ENCODE assay signal across 27 mouse cellular contexts in genomic region chr12:80838787-80839186, GRCm38 (mm10). TPM values are rescaled to one million over a fixed set of nuclear protein-coding genes. Genes with fewer than 3 reads are reported as not detected.
DNase-seq lines count a peak whose midpoint lies in the region; ATAC-seq and TF ChIP-seq lines count a peak whose summit lies in the region.
"Had no signal": no experiment of that assay in that cellular context is flagged by ENCODE, and none has a peak within 500 bp of the region (broad histone marks: within the 10 kb centered on the region; RNA-seq: fewer than 3 reads in every experiment).

No protein-coding gene starts in this region.

- no peak for TF ChIP-seq CTCF in bone marrow macrophage, adult 2 months (IDR thresholded peaks at IDR 0.05; ENCODE audit: low read depth, low read length)
- TF ChIP-seq CTCF in gastrocnemius, adult 2 months (IDR thresholded peaks at IDR 0.05) = no peak

- H3K4me2 ChIP-seq in kidney, embryonic 15.5 days = no peak overlapping the region
- H3K4me2 ChIP-seq: heart, embryonic 15.5 days; hindbrain, embryonic 15.5 days; liver, embryonic 13.5 days; lung, embryonic 15.5 days; midbrain, embryonic 12.5 days had no signal

- no peak for ATAC-seq in kidney, embryonic 15.5 days (replicated peaks; ENCODE audit: low FRiP score)
- ATAC-seq in megakaryocyte, adult 5-6 weeks (ENCODE audit: poor library complexity, severe bottlenecking) = peak; percentile 45
- ATAC-seq: activated CD4-positive, CD25-positive, alpha-beta regulatory T cell, adult 4 months; CD4-positive, CD25-positive, alpha-beta regulatory T cell, adult 4 months; forebrain, embryonic 14.5 days; Patski had no signal

- intact Hi-C loops in gastrocnemius, adult 2 months (cut with DNase I) = no loop called here

- no peak for DNase-seq in kidney, postnatal 36 days
- peak; percentile 75 for DNase-seq in ES-CJ7 (ENCODE audit: low read depth, low spot score)
- DNase-seq in gastrocnemius, adult 2 months = no peak
- DNase-seq in gastrocnemius, postnatal 10 days = no peak
- DNase-seq: adrenal gland, adult 8-10 months; cerebellum, adult 2 months; cerebellum, postnatal 36 days; gastrocnemius, postnatal 14 days; heart, postnatal 36 days; kidney, adult 9 months; kidney, postnatal 25 days; liver, embryonic 13.5 days; thymus, adult 2 months; thymus, postnatal 4 days had no signal

- peaks cover 24% of the 10 kb centered on the region for H3K4me1 ChIP-seq in kidney, embryonic 15.5 days
- H3K4me1 ChIP-seq in bone marrow macrophage, adult 2 months (ENCODE audit: control insufficient read depth, insufficient read depth, low read length) = peaks cover 60% of the 10 kb centered on the region

- no peaks in the 10 kb centered on the region for H3K36me3 ChIP-seq in kidney, embryonic 15.5 days
- H3K36me3 ChIP-seq: heart, embryonic 15.5 days; hindbrain, embryonic 15.5 days; lung, embryonic 15.5 days; midbrain, embryonic 12.5 days had no signal

- H3K4me3 ChIP-seq in kidney, embryonic 15.5 days (replicated peaks) = no peak overlapping the region
- no peak overlapping the region for H3K4me3 ChIP-seq in bone marrow macrophage, adult 2 months (ENCODE audit: insufficient read depth, low read length)
- H3K4me3 ChIP-seq in gastrocnemius, adult 2 months = no peak overlapping the region
- H3K4me3 ChIP-seq: heart, embryonic 15.5 days; hindbrain, embryonic 15.5 days; left cerebral cortex, adult 2 months; liver, embryonic 13.5 days; lung, embryonic 15.5 days; midbrain, embryonic 12.5 days had no signal

- H3K9me3 ChIP-seq in kidney, embryonic 15.5 days (replicated peaks) = no peaks in the 10 kb centered on the region
- H3K9me3 ChIP-seq: G1E; heart, embryonic 15.5 days; hindbrain, embryonic 15.5 days; liver, embryonic 13.5 days; lung, embryonic 15.5 days; midbrain, embryonic 12.5 days had no signal

- no peak for TF ChIP-seq POLR2A in bone marrow macrophage, adult 2 months (IDR thresholded peaks at IDR 0.05; ENCODE audit: borderline replicate concordance, low read depth, low read length)

- H3K27me3 ChIP-seq in kidney, embryonic 15.5 days = no peaks in the 10 kb centered on the region
- H3K27me3 ChIP-seq: heart, embryonic 15.5 days; hindbrain, embryonic 15.5 days; liver, embryonic 13.5 days; lung, embryonic 15.5 days; midbrain, embryonic 12.5 days; Patski had no signal

- H3K27ac ChIP-seq in kidney, embryonic 15.5 days = peak overlapping the region; percentile 15
- H3K27ac ChIP-seq in bone marrow macrophage, adult 2 months (ENCODE audit: insufficient read depth, low read depth, low read length) = peak overlapping the region; percentile 71
- no peak overlapping the region; the same call in 1 of the 2 replicates for H3K27ac ChIP-seq in gastrocnemius, adult 2 months
- H3K27ac ChIP-seq: heart, embryonic 15.5 days; hindbrain, embryonic 15.5 days; left cerebral cortex, adult 2 months; liver, embryonic 13.5 days; lung, embryonic 15.5 days; midbrain, embryonic 12.5 days had no signal

- WGBS in kidney, embryonic 15.5 days = 80% methylated on average over 2 of the region's 2 CpGs

- H3K9ac ChIP-seq in kidney, embryonic 15.5 days = no peak overlapping the region
- H3K9ac ChIP-seq: heart, embryonic 15.5 days; hindbrain, embryonic 15.5 days; liver, embryonic 13.5 days; lung, embryonic 15.5 days; midbrain, embryonic 12.5 days had no signal

RNA-seq across cellular contexts. Expression of gene Susd6, which starts 48.5 kb away (rescaled TPM):
- 15.2 and 15.6 TPM in 2 replicates for polyA plus RNA-seq in kidney, embryonic 15.5 days (2015; fragmentation: Nextera tagmentation; extraction: Ambion mirVana)
- polyA plus RNA-seq in bone marrow macrophage, adult 2 months (2012; ENCODE audit: insufficient read depth, insufficient read length, missing spikeins) = 144 and 157 TPM in 2 replicates
- 26.8 and 26.9 TPM in 2 replicates for total RNA-seq in megakaryocyte, adult 5-6 weeks (2015)
- total RNA-seq in megakaryocyte, adult 5-6 weeks (2017) = 37.1 and 38.3 TPM in 2 replicates
- total RNA-seq in gastrocnemius, adult 2 months (2021) = 10 to 100 TPM; 37.7 to 41.1 TPM
- 10 to 100 TPM; 28.6 to 29.2 TPM for total RNA-seq in gastrocnemius, postnatal 10 days (2021)
